Comparison of ENCODE assay signal across 29 mouse cellular contexts in genomic region chr3:108689446-108689845, GRCm38 (mm10). TPM values are rescaled to one million over a fixed set of nuclear protein-coding genes. Genes with fewer than 3 reads are reported as not detected.
DNase-seq lines count a peak whose midpoint lies in the region; ATAC-seq and TF ChIP-seq lines count a peak whose summit lies in the region.
"Had no signal": no experiment of that assay in that cellular context is flagged by ENCODE, and none has a peak within 500 bp of the region (broad histone marks: within the 10 kb centered on the region; RNA-seq: fewer than 3 reads in every experiment).

No protein-coding gene starts in this region.

- H3K27ac ChIP-seq in gastrocnemius, adult 2 months: 0 out of 2 replicates have a peak overlapping the region, but pooled peaks have one; percentile 0
- H3K27ac ChIP-seq in embryonic facial prominence, embryonic 10.5 days (replicated peaks): 0 out of 2 replicates have a peak overlapping the region, but pooled peaks have one; percentile 24
- H3K27ac ChIP-seq in embryonic facial prominence, embryonic 15.5 days (replicated peaks): peak overlapping the region; percentile 88
- peak overlapping the region; percentile 79 for H3K27ac ChIP-seq in limb, embryonic 12.5 days
- no peak overlapping the region for H3K27ac ChIP-seq in intestine, embryonic 15.5 days
- H3K27ac ChIP-seq: forebrain, embryonic 15.5 days; heart, embryonic 15.5 days; hindbrain, embryonic 14.5 days; left cerebral cortex, adult 2 months; liver, embryonic 14.5 days; midbrain, embryonic 10.5 days; neural tube, embryonic 12.5 days had no signal

- H3K4me2 ChIP-seq in embryonic facial prominence, embryonic 15.5 days (replicated peaks): no peak overlapping the region; the same call in 1 of the 2 replicates
- peak overlapping the region; percentile 5; the same call in 1 of the 2 replicates for H3K4me2 ChIP-seq in limb, embryonic 12.5 days
- no peak overlapping the region for H3K4me2 ChIP-seq in intestine, embryonic 15.5 days (replicated peaks)
- H3K4me2 ChIP-seq: forebrain, embryonic 15.5 days; heart, embryonic 15.5 days; hindbrain, embryonic 14.5 days; neural tube, embryonic 12.5 days had no signal

- no peaks in the 10 kb centered on the region for H3K9me3 ChIP-seq in embryonic facial prominence, embryonic 10.5 days
- H3K9me3 ChIP-seq in embryonic facial prominence, embryonic 15.5 days (replicated peaks): no peaks in the 10 kb centered on the region
- no peaks in the 10 kb centered on the region for H3K9me3 ChIP-seq in limb, embryonic 12.5 days
- no peaks in the 10 kb centered on the region for H3K9me3 ChIP-seq in intestine, embryonic 15.5 days
- H3K9me3 ChIP-seq: forebrain, embryonic 15.5 days; heart, embryonic 15.5 days; midbrain, embryonic 10.5 days; neural tube, embryonic 12.5 days had no signal

- no peaks in the 10 kb centered on the region for H3K4me1 ChIP-seq in embryonic facial prominence, embryonic 10.5 days
- H3K4me1 ChIP-seq in embryonic facial prominence, embryonic 15.5 days: peaks cover 21% of the 10 kb centered on the region
- H3K4me1 ChIP-seq in limb, embryonic 12.5 days (replicated peaks): peaks cover 21% of the 10 kb centered on the region
- no peaks in the 10 kb centered on the region for H3K4me1 ChIP-seq in intestine, embryonic 15.5 days (replicated peaks)
- H3K4me1 ChIP-seq: heart, embryonic 15.5 days; midbrain, embryonic 10.5 days; neural tube, embryonic 12.5 days had no signal

- TF ChIP-seq CTCF in gastrocnemius, adult 2 months (IDR thresholded peaks at IDR 0.05): no peak

- ATAC-seq in embryonic facial prominence, embryonic 15.5 days (ENCODE audit: insufficient number of reproducible peaks, low FRiP score, low TSS enrichment, low read depth): peak; percentile 58
- ATAC-seq in limb, embryonic 12.5 days (ENCODE audit: insufficient number of reproducible peaks, insufficient read depth, low FRiP score, low TSS enrichment, low read depth): peak; percentile 73
- no peak for ATAC-seq in intestine, embryonic 15.5 days
- ATAC-seq: inflammation-experienced regulatory T-cells, adult 6 months had no signal

- no peak overlapping the region for H3K4me3 ChIP-seq in gastrocnemius, adult 2 months
- H3K4me3 ChIP-seq in embryonic facial prominence, embryonic 10.5 days: no peak overlapping the region
- no peak overlapping the region for H3K4me3 ChIP-seq in embryonic facial prominence, embryonic 15.5 days (replicated peaks)
- H3K4me3 ChIP-seq in limb, embryonic 12.5 days (replicated peaks): no peak overlapping the region
- H3K4me3 ChIP-seq in intestine, embryonic 15.5 days (replicated peaks): no peak overlapping the region
- H3K4me3 ChIP-seq: forebrain, embryonic 15.5 days; heart, embryonic 15.5 days; left cerebral cortex, adult 2 months; midbrain, embryonic 10.5 days; neural tube, embryonic 12.5 days had no signal

- intact Hi-C loops in gastrocnemius, adult 2 months (cut with DNase I): no loop called here
- intact Hi-C loops in gastrocnemius, postnatal 14 days (cut with DNase I; ENCODE audit: low total_unique reads): no loop called here

- no peak for DNase-seq in gastrocnemius, adult 2 months
- no peak for DNase-seq in gastrocnemius, postnatal 14 days
- no peak for DNase-seq in embryonic facial prominence, embryonic 10.5 days (ENCODE audit: low spot score)
- no peak for DNase-seq in embryo, embryonic 10 days (ENCODE audit: low spot score)
- DNase-seq in urinary bladder, postnatal 10 days (ENCODE audit: low spot score): no peak
- DNase-seq: adrenal gland, postnatal 25 days; cerebellum, adult 9-11 months; heart, postnatal 36 days; kidney, adult 8-10 months; kidney, postnatal 10 days; right cerebral cortex, postnatal 4 days; thymus, adult 18-20 months; thymus, postnatal 36 days had no signal

- no peak overlapping the region for H3K9ac ChIP-seq in embryonic facial prominence, embryonic 15.5 days
- H3K9ac ChIP-seq in limb, embryonic 12.5 days (replicated peaks): no peak overlapping the region
- no peak overlapping the region for H3K9ac ChIP-seq in intestine, embryonic 15.5 days
- H3K9ac ChIP-seq: forebrain, embryonic 15.5 days; heart, embryonic 15.5 days; hindbrain, embryonic 14.5 days; liver, embryonic 14.5 days; neural tube, embryonic 12.5 days had no signal

- no peaks in the 10 kb centered on the region for H3K27me3 ChIP-seq in embryonic facial prominence, embryonic 10.5 days (replicated peaks; ENCODE audit: low read depth, poor library complexity, severe bottlenecking)
- no peaks in the 10 kb centered on the region for H3K27me3 ChIP-seq in embryonic facial prominence, embryonic 15.5 days
- no peaks in the 10 kb centered on the region for H3K27me3 ChIP-seq in limb, embryonic 12.5 days
- H3K27me3 ChIP-seq in intestine, embryonic 15.5 days (replicated peaks): no peaks in the 10 kb centered on the region
- H3K27me3 ChIP-seq: forebrain, embryonic 15.5 days; heart, embryonic 15.5 days; neural tube, embryonic 12.5 days had no signal

- WGBS in embryonic facial prominence, embryonic 10.5 days: 81% methylated on average over 8 of the region's 8 CpGs
- 31% methylated on average over 8 of the region's 8 CpGs for WGBS in embryonic facial prominence, embryonic 15.5 days
- WGBS in limb, embryonic 12.5 days: 46% methylated on average over 8 of the region's 8 CpGs
- WGBS in intestine, embryonic 15.5 days: 85% methylated on average over 8 of the region's 8 CpGs

- H3K36me3 ChIP-seq in embryonic facial prominence, embryonic 10.5 days (replicated peaks): peaks cover 77% of the 10 kb centered on the region
- peaks cover 39% of the 10 kb centered on the region for H3K36me3 ChIP-seq in embryonic facial prominence, embryonic 15.5 days
- peaks cover 65% of the 10 kb centered on the region for H3K36me3 ChIP-seq in limb, embryonic 12.5 days
- peaks cover 25% of the 10 kb centered on the region for H3K36me3 ChIP-seq in intestine, embryonic 15.5 days

RNA-seq across cellular contexts. Expression of gene Gpsm2, which starts 32.7 kb away (rescaled TPM):
- 1 to 10 TPM in 1 of 2 experiments, under 1 TPM in 1; 0.86 to 1.1 TPM for total RNA-seq in gastrocnemius, adult 2 months (2021)
- total RNA-seq in gastrocnemius, postnatal 14 days (2021): 1 to 10 TPM; 5.6 to 7.9 TPM
- 76.0 and 80.2 TPM in 2 replicates for polyA plus RNA-seq in embryonic facial prominence, embryonic 10.5 days (2016; fragmentation: Nextera tagmentation; extraction: Ambion mirVana)
- 68.1 and 75.8 TPM in 2 replicates for polyA plus RNA-seq in embryonic facial prominence, embryonic 15.5 days (2015; fragmentation: Nextera tagmentation; extraction: Ambion mirVana)
- 93.6 and 104 TPM in 2 replicates for polyA plus RNA-seq in limb, embryonic 12.5 days (2016; fragmentation: Nextera tagmentation; extraction: Ambion mirVana)
- 49.1 and 56.1 TPM in 2 replicates for polyA plus RNA-seq in intestine, embryonic 15.5 days (2015; fragmentation: Nextera tagmentation; extraction: Ambion mirVana)

RNA-seq across cellular contexts. Expression of gene Clcc1, which starts 35.7 kb away (rescaled TPM):
- 10 to 100 TPM; 34.6 to 37.2 TPM for total RNA-seq in gastrocnemius, adult 2 months (2021)
- total RNA-seq in gastrocnemius, postnatal 14 days (2021): 10 to 100 TPM; 30.6 to 32.1 TPM
- polyA plus RNA-seq in embryonic facial prominence, embryonic 10.5 days (2016; fragmentation: Nextera tagmentation; extraction: Ambion mirVana): 66.6 and 68.2 TPM in 2 replicates
- polyA plus RNA-seq in embryonic facial prominence, embryonic 15.5 days (2015; fragmentation: Nextera tagmentation; extraction: Ambion mirVana): 86.3 and 87.5 TPM in 2 replicates
- polyA plus RNA-seq in limb, embryonic 12.5 days (2016; fragmentation: Nextera tagmentation; extraction: Ambion mirVana): 79.9 and 86.2 TPM in 2 replicates
- 70.2 and 74.3 TPM in 2 replicates for polyA plus RNA-seq in intestine, embryonic 15.5 days (2015; fragmentation: Nextera tagmentation; extraction: Ambion mirVana)

RNA-seq across cellular contexts. Expression of gene Aknad1, which starts 50.0 kb away (rescaled TPM):
- total RNA-seq in gastrocnemius, adult 2 months (2021): under 1 TPM; 0.06 to 0.08 TPM
- total RNA-seq in gastrocnemius, postnatal 14 days (2021): under 1 TPM in 1 of 2 experiments, not detected in 1; 0.12 TPM
- polyA plus RNA-seq in embryonic facial prominence, embryonic 10.5 days (2016; fragmentation: Nextera tagmentation; extraction: Ambion mirVana): 0.06 TPM in 1 of 2 replicates, not detected in the other
- 1.2 and 1.6 TPM in 2 replicates for polyA plus RNA-seq in embryonic facial prominence, embryonic 15.5 days (2015; fragmentation: Nextera tagmentation; extraction: Ambion mirVana)
- 1.1 and 1.4 TPM in 2 replicates for polyA plus RNA-seq in limb, embryonic 12.5 days (2016; fragmentation: Nextera tagmentation; extraction: Ambion mirVana)
- 0.10 TPM in 1 of 2 replicates, not detected in the other for polyA plus RNA-seq in intestine, embryonic 15.5 days (2015; fragmentation: Nextera tagmentation; extraction: Ambion mirVana)
- total RNA-seq: adrenal gland, postnatal 25 days; common myeloid progenitor, adult 5-6 weeks; ES-E14; heart, postnatal 36 days; layer of hippocampus, postnatal 10 days; left cerebral cortex, adult 2 months; left cerebral cortex, postnatal 4 days had no signal
- polyA plus RNA-seq: forebrain, embryonic 15.5 days; heart, embryonic 15.5 days; hindbrain, embryonic 14.5 days; inflammation-experienced regulatory T-cells, adult 6 months; lung, embryonic 16.5 days; midbrain, embryonic 10.5 days had no signal
